Mouse (Mus musculus): ENCODE data around the gene Tatdn3. TPM values are rescaled to one million over a fixed set of nuclear protein-coding genes. Genes with fewer than 3 reads are reported as not detected.

Tatdn3 gene
- polyA plus RNA-seq (2015; fragmentation: Nextera tagmentation; extraction: Ambion mirVana) = 18.7 and 23.1 TPM in 2 replicates

DNA sequence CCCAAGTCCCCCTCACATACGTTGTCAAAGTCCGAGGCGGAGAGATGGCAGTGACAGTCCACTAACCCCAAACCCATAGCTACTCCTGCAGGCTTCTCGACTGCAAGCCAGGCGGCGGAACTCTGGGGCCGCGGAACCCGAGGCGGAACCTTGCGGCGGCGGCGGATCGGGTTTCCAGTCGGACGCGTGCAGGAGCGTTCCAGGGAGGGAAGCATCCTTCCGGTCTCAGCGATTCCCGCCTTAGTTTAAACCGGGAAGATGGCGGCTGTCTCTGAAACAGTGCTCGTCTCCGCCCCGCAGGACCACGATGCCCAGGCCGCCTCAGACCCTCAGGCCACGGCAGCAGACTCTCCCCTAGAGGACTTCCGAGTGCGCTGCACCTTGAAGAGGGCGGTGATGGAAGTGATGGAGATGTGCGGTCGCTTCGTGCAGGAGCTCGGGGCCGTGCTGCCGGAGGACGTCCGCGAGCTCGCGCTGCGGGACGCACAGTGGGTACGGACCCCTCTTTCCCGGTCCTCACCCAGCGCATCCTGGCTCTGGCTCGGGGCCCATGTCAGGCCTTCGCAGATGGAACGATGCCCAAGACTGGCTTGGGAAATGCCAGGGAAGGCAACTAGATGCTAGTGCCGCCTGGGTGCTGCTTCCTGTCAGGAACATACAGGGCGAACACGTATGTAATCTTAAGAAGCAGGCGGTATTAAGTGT is at the start of gene Tatdn3, which contains the start of gene Nsl1:
Tatdn3 (minus strand) TSS at position 152 of the 705 bp plus-strand sequence.
Nsl1 (plus strand) TSS at position 232 of the 705 bp plus-strand sequence.

DNA sequence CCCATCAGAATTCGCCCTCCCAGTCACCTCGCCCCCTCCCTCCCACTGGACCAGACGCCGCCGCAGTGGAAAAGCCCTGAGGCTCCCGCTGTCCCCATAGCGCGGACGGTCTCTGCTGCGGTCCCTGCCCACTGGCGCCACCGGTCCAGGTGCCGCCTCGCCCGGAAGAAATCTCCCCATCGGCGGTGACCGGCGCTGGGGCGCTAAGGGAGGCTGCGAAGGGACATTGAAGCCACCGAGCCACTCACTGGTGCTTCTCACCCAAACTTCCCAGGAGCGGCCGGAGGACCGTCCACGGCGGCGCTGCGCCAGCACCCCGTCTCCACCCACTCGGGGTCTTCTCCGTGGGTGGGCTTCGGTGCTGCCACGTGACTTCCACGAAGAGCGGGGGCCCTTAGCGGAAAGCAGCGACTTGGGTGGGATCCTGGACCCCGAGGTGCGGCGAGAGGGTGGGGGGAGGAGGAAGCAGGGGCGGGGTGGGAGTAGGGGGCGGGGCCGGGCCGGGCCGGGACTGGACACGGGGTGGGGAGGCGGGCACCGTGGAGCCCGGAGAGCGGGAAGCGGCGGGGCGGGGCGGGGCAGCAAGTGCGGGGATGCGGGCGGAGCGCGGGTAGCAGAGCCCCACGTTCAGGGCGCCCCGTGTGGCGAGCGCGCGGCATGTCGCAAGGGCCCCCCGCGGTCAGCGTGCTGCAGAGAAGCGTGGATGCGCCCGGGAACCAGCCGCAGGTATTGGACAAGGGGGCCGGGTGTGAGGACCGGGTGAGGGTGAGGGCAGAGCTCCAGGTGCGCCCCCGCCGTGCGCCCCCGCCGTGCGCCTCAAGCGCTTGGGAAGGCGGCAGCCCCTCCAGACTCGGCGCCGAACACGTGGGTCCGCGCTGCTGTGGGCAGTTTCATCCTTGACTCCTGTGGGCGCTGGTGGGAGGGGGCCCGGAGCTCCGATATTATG is 35.3 kb upstream of the Tatdn3 start, which contains the start of gene Batf3:
Batf3 (plus strand) TSS at position 46 of the 946 bp plus-strand sequence.

DNA sequence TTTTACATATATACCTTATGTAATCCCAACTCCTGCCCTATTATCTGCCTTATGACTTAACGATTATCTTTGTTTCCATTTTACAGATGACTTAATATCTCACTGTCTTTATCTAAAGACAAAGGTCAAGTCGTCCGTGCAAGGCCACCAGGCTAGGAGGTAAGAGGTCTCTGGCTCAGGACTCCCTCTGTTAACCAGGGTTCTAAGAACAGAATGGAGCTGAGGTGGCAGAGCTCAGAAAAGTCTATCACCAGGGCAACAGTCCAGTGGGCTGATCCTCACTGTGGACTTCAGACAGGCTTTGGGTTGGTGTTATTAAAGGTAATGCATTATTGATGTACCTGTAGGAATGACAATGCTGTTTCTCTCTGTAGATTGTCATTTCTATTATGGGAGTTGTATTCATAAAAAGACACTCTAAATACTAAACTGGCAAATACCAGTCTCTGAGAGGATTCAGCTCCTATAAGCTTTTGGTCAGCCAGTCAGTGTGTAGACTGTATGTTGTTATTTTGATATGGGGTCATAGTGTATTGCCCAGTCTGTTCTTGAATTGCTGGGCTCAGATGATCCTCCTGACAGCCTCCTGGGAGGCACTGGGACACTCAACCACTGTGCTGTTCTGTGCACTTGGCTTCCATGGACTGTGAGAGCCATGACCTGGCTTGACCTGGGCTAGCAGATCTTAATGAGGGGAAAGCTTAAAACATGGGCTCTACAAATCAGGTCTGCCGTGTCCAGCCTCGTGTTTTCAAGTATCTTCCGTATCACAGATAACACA is 26.0 kb downstream of the Tatdn3 start, which contains the start of gene Spata45:
Spata45 (plus strand) TSS at position 86 of the 781 bp plus-strand sequence.

DNA sequence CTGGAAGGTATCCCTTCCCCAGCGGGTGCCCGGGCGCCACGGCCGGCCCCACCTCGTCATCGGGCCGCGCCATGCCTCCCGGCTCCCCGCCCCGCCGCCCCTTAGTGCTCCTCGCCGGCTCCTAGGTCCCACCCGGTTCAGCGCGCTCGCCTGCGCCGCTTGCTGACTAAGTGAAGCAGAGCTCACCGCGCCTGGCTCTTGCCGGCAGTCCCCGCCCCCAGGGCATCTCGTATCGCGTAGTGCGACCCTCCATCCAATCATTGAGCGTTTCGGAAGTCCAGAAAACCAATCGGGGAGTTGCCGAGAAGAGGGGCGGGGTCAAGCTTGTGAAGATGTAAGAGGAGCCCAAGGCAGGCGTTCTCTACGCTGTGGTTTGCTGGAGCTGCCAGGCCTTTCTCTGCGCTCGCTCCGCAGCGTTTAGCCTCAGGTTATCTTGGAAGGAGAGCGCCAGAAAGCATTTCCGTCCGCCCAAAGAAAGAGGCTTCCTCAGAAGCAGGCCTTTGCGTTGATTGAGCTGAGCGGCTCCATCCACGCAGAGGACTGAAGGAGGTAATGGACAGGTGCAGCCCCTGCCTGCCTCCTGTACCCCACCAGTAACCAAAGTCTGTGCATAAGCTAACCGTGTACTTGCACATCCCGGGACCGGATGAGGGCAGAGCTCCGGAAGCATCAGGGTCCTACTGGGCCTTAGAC is 36.6 kb downstream of the Tatdn3 start, which contains the start of gene Flvcr1:
Flvcr1 (minus strand) TSS at position 138 of the 693 bp plus-strand sequence.

Other genes with a start within 250 kb of the Tatdn3 start
- gene Rps6kc1, start 151.2 kb downstream of the Tatdn3 start, polyA plus RNA-seq (2015; fragmentation: Nextera tagmentation; extraction: Ambion mirVana) = 7.8 and 9.2 TPM in 2 replicates
- gene Angel2, start 137.8 kb downstream of the Tatdn3 start, polyA plus RNA-seq (2015; fragmentation: Nextera tagmentation; extraction: Ambion mirVana) = 29.0 and 32.6 TPM in 2 replicates
- gene Vash2, start 83.6 kb downstream of the Tatdn3 start, polyA plus RNA-seq (2015; fragmentation: Nextera tagmentation; extraction: Ambion mirVana) = 6.0 and 10.4 TPM in 2 replicates
- gene Flvcr1, start 36.8 kb downstream of the Tatdn3 start, polyA plus RNA-seq (2015; fragmentation: Nextera tagmentation; extraction: Ambion mirVana) = 6.1 and 7.1 TPM in 2 replicates
- not detected in 2 replicates for gene Spata45, start 26.3 kb downstream of the Tatdn3 start, polyA plus RNA-seq (2015; fragmentation: Nextera tagmentation; extraction: Ambion mirVana)
- gene Nsl1, start 80 bp upstream of the Tatdn3 start, polyA plus RNA-seq (2015; fragmentation: Nextera tagmentation; extraction: Ambion mirVana) = 4.6 and 6.2 TPM in 2 replicates
- gene Batf3, start 34.9 kb upstream of the Tatdn3 start, polyA plus RNA-seq (2015; fragmentation: Nextera tagmentation; extraction: Ambion mirVana) = 5.5 and 10.3 TPM in 2 replicates
- gene Fam71a, start 101.9 kb upstream of the Tatdn3 start, polyA plus RNA-seq (2015; fragmentation: Nextera tagmentation; extraction: Ambion mirVana) = not detected in 2 replicates
- gene Atf3, start 155.1 kb upstream of the Tatdn3 start, polyA plus RNA-seq (2015; fragmentation: Nextera tagmentation; extraction: Ambion mirVana) = 2.7 and 3.4 TPM in 2 replicates

Data from adrenal gland, postnatal 0 days (tissue).